Mouse (Mus musculus): Measurements from ENCODE around the gene Ppm1e.
A peak's percentile ranks its signal among the peaks of the same experiment; 100 is the strongest.

The Ppm1e gene

GRCm38 (mm10) chr11:87358331-87359261, at the start of gene Ppm1e:
TSS of gene Ppm1e (minus strand) at chr11:87359023.
- peak; percentile 15 for DNase-seq (ENCODE audit: low spot score)

GRCm38 (mm10) chr11:87404876-87405275, 46.1 kb upstream of the Ppm1e start, which contains the start of the genes Rad51c and Tex14:
TSS of gene Rad51c (minus strand) at chr11:87404954.
TSS of gene Tex14 (plus strand) at chr11:87405065.
- no peak for DNase-seq (ENCODE audit: low spot score)

- DNase-seq (ENCODE audit: low spot score), result peak; percentile 85
Measured at GRCm38 (mm10) chr11:87404111-87404853, 45.5 kb upstream of the Ppm1e start.

DNA sequence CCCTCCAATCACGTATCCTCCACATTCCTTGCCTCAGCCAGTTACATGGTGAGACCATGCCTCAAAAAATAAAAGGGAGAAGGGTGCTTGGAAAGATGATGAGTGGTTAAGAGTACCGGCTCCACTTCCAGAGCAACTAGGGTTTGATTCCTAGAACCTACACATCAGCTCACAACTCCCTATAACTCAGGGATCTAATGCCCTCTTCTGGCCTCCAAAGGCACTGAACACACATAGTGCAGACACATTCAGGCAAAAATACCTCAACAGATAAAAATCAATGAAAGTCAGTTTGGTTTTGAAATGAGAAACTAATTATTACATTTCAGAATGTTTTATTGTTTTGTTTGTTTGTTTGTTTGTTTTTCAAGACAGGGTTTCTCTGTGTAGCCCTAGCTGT, 39.6 kb upstream of the Ppm1e start:
- no peak for DNase-seq (ENCODE audit: low spot score)

- no peak for DNase-seq (ENCODE audit: low spot score)
Measured at GRCm38 (mm10) chr11:87393855-87394254, 35.0 kb upstream of the Ppm1e start.

DNA sequence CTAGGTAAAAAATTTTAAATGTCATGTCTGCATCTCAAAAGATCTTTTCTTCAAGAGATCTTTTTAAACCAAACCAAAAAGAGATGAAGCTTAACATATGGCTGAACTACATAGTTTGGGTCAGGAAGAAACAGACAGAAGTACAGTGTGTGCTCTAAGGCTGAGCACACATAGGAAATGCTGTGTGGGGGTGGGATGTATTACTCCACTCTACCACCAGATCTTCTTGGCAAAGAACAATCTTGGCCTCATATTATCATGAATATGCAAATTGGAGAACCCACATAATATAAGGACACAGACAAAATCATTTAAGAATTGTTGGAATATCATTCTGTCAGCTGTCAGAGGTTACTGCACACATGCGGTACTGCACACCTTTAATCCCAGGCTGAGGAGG, 26.9 kb upstream of the Ppm1e start:
- no peak for DNase-seq (ENCODE audit: low spot score)

GRCm38 (mm10) chr11:87384551-87384950, 25.7 kb upstream of the Ppm1e start:
- no peak for DNase-seq (ENCODE audit: low spot score)

- DNase-seq (ENCODE audit: low spot score), result no peak
Measured at GRCm38 (mm10) chr11:87367865-87368580, 9.2 kb upstream of the Ppm1e start.

DNA sequence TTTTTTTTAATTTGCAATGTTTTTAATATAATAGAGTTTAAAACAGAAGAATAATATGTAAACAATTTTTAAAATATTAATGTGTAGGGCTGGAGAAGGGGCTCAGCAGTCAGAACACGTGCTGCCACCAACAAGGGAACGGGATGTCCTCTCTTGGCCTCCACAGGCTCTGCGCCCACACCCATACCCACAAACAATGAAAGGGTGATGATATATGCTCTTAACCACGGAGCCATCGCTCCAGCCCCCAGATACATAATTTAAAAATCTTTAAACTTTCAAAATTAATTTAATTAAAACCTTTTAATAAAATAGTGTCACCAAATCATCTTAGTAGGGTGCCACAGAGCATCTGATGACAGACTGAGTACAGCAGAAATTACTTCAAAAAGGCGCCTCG, 8.2 kb upstream of the Ppm1e start:
- DNase-seq (ENCODE audit: low spot score), result no peak

DNA sequence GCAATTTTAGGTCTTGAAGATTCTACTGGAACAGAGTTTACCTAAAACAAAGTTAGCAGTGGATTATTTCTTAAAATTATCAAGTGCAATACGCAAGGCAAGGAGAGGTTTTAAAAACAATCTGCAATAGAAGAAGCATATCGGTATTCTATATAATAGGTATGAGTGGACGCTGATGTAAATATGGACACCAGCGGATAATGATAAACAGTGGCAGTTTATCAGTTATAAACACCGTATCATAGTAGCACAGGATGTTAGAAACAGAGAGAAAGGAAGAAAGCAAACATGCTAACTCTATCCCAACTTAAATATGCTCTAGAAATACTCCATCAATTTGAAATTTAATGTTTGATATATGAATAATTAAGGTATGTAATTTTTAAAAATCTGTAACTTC, 6.3 kb upstream of the Ppm1e start:
- no peak for DNase-seq (ENCODE audit: low spot score)

DNA sequence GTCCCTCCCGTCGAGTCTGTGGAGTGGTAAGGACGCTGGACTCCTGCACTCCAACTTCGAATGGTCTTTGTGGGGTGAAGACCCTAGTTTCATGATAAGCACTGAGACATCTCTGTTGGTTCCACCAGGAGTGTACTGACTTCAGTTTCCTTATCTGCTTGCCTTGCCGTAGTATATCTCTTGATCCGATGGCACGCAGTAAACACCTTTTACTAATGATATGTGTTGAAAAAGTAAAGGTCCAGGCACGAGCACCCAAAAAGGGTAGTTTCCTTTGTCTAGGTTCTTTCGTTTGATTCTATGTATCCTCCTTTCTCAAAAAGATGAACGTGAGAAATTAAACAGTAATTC, 414 bp upstream of the Ppm1e start:
- DNase-seq (ENCODE audit: low spot score), result no peak

DNA sequence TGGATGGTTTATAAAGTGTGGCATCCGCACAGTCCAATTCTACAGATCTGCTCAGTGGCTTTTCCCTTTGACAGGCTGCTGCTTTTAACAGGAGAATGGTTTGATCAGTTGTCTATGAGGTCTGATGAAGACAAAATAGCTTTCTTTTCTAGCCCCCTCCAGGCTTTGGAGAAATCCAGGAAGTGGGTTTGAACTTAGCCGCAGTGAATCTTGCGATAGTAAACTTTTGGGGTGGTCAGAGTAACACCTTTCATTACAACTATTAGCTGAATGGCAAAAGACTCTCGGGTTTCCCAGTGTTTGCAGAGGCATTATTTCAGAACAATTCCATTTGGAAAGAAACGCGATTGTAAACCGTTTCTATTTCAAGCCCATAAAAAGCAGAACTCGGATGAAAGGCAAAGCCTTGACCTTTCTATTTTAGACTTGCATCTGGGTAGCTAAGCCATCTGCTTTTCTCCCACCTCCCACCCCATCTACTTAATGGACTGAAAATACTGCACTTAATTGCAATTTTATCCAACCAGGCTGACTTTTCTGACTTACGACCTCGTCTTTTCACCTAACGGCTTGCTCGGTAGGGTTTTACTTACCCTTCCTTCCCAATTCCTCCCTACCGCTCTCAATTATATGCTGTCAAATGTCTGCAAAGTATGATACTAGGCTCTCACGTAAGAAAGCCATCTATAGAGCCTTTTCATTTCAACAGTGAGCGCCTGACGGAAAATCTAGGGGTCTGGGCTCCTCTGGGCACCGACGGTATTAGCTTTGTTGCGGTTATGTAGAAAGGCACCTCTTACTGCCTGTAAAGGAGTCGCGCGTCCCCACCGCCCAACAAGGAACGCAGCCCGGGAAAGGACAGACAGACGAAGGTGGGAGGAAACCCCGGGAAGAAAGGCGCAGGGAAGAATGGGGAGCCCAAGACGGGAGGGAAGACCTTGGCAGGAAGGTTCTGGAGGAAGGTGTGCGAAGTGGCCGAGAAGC, 1.2 kb downstream of the Ppm1e start:
- no peak for DNase-seq (ENCODE audit: low spot score)

DNA sequence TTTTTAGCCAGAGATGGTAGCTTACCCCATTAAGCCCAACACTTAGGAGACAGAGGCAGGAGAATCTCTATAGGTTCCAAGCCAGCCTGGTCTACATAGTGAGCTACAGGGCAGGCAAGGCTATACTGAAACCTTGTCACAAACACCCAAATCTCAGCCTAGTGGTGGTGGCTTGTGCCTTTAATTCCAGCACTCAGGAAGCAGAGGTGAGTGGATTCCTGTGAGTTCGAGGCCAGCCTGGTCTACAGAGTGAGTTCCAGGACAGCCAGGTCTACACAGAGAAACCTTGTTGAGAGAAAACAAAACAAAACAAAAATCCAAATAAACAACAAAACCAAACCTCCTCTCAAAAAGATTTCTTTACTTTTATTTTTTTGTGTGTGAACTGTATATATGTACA, 4.0 kb downstream of the Ppm1e start:
- no peak for DNase-seq (ENCODE audit: low spot score)

- no peak for DNase-seq (ENCODE audit: low spot score)
Measured at GRCm38 (mm10) chr11:87353646-87354170, 5.1 kb downstream of the Ppm1e start.

GRCm38 (mm10) chr11:87326381-87326780, 32.4 kb downstream of the Ppm1e start:
- DNase-seq (ENCODE audit: low spot score), result no peak

- DNase-seq (ENCODE audit: low spot score), result no peak
Measured at GRCm38 (mm10) chr11:87322558-87322957, 36.3 kb downstream of the Ppm1e start.

DNA sequence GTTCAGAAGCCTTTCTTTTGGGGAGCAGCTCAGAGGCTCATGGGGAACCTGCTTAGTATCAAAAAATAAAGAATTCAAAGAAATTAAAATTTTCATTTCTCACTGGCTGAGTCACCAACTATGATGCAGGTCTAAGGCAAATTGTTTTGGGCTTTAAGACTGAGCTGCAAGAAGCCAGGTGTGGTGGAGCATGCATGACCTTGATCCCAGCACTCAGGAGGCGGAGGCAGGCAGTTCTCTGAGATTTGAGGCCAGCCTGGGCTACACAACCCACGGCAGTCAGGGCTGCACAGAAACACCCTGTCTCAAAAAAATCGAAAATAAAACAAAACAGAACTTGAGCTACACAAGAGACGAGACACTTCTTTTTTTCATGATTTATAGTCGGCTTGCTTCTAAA, 38.8 kb downstream of the Ppm1e start:
- no peak for DNase-seq (ENCODE audit: low spot score)

- no peak for DNase-seq (ENCODE audit: low spot score)
Measured at GRCm38 (mm10) chr11:87318956-87319708, 39.7 kb downstream of the Ppm1e start.

GRCm38 (mm10) chr11:87313533-87313932, 45.3 kb downstream of the Ppm1e start:
- no peak for DNase-seq (ENCODE audit: low spot score)

- DNase-seq (ENCODE audit: low spot score), result no peak
Measured at GRCm38 (mm10) chr11:87310309-87310708, 48.5 kb downstream of the Ppm1e start.
